Mouse (Mus musculus) heart, adult 2 months (tissue): ENCODE data around the gene Arntl2. TPM values are rescaled to one million over a fixed set of nuclear protein-coding genes. Genes with fewer than 3 reads are reported as not detected.
A peak's percentile ranks its signal among the peaks of the same experiment; 100 is the strongest.

ENCODE experiments used
- DNase-seq, 2 experiments: peaks; one replicate each; pipeline ENCODE4 v3.0.0; 2021
- H3K27ac ChIP-seq: fragments of 200-600 bp; 2 replicates; pipeline ENCODE4 v1.8.1; 2022
- H3K27me3 ChIP-seq: fragments of 200-500 bp; 2 replicates; pipeline ENCODE4 v1.6.1; 2012; ENCODE audit warnings: mild to moderate bottlenecking, low read length, inconsistent platforms, mixed read lengths; ENCODE audit not compliant: control insufficient read depth, insufficient read depth
- H3K36me3 ChIP-seq: fragments of 200-500 bp; 2 replicates; pipeline ENCODE4 v1.6.1; 2012; ENCODE audit warnings: low read length, inconsistent platforms; ENCODE audit not compliant: control insufficient read depth, insufficient read depth
- H3K4me1 ChIP-seq: fragments of 200-500 bp; 2 replicates; pipeline ENCODE4 v1.6.1; 2011; ENCODE audit warnings: low read length; ENCODE audit not compliant: control insufficient read depth, insufficient read depth
- H3K4me3 ChIP-seq: fragments of 200-600 bp; 2 replicates; pipeline ENCODE4 v1.8.1; 2022
- H3K79me2 ChIP-seq: fragments of 200-500 bp; replicated peaks from 2 replicates; pipeline ENCODE4 v1.6.1; 2012; ENCODE audit warnings: mild to moderate bottlenecking, inconsistent platforms, low read length, moderate library complexity, mixed read lengths; ENCODE audit not compliant: control insufficient read depth, insufficient read depth
- H3K9ac ChIP-seq: fragments of 200-500 bp; 2 replicates; pipeline ENCODE4 v1.6.1; 2012; ENCODE audit warnings: low read depth, mild to moderate bottlenecking, control low read depth, inconsistent platforms, low read length, mixed read lengths
- CTCF ChIP-seq: fragments of 200-600 bp; IDR thresholded peaks from 2 replicates; pipeline ENCODE4 v1.8.1; 2022; ENCODE audit warnings: antibody characterized with exemption, mild to moderate bottlenecking, moderate library complexity
- EP300 ChIP-seq: fragments of 200-500 bp; IDR thresholded peaks from 2 replicates; pipeline ENCODE4 v1.6.1; 2011; ENCODE audit warnings: low read depth, low read length, control low read depth; ENCODE audit not compliant: insufficient read depth
- POLR2A ChIP-seq: fragments of 200-500 bp; IDR thresholded peaks from 2 replicates; pipeline ENCODE4 v1.6.1; 2011; ENCODE audit warnings: mild to moderate bottlenecking, low read depth, low read length, control low read depth; ENCODE audit not compliant: insufficient read depth
- WGBS: fragments of 180-500 bp; shearing (Covaris S2); methylation state at CpG from one replicate; pipeline ENCODE4 v1.1.7; 2018; 5-methylcytosine and 5-hydroxymethylcytosine counted together
- intact Hi-C: fragments of 180-260 bp; cut with DNase I; formaldehyde crosslinking; loops from one replicate; pipeline ENCODE4 v1.15.1; 2025
- polyA plus RNA-seq: library from polyadenylated mRNA; depleted of rRNA; stranded (reverse); fragments of >200 nt; gene quantifications from 2 replicates; pipeline ENCODE4 v1.2.3, GENCODE M21; 2012
- total RNA-seq, 2 experiments: library from RNA; stranded (reverse); gene quantifications; 2 replicates each; pipeline ENCODE4 v1.2.3; 2021

The Arntl2 gene
- total and polyA plus RNA-seq, 3 experiments: 0.86 to 2.6 (median 1.5) TPM

DNA sequence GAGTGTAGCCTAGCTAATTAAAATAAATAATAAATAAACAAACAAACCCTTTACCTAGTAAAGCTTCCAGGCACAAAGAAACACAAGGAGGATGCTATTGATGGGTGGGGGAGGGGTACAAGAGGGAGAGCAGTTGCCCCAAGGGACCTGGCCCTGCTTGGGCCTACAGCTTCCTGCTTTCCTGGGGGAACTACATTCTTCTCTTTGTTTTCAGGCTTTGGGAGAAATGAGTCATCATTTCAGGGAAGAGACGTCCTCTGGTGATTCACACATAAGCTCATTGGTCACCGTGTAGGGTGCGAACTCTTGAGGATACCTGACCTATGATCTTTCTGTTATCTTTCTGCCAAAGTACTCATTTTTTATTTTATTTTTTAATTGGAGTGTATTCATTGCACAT is 2.3 kb upstream of the Arntl2 start:
- TF ChIP-seq CTCF: no peak
- TF ChIP-seq EP300: no peak
- Histone ChIP-seq H3K27me3 (no peaks in the 10 kb centered on the region), H3K79me2 (no peaks in the 10 kb centered on the region), H3K36me3 (no peaks in the 10 kb centered on the region), H3K27ac (no peak overlapping the region; the same call in 1 of the 2 replicates), H3K4me3 (no peak overlapping the region), H3K4me1 (no peaks in the 10 kb centered on the region; the same call in 1 of the 2 replicates), H3K9ac (no peak overlapping the region)
- WGBS: 35% methylated on average over 3 of the region's 3 CpGs
- peak in 1 of 2 experiments; percentile 10 for DNase-seq
- intact Hi-C loops: no loop called here

DNA sequence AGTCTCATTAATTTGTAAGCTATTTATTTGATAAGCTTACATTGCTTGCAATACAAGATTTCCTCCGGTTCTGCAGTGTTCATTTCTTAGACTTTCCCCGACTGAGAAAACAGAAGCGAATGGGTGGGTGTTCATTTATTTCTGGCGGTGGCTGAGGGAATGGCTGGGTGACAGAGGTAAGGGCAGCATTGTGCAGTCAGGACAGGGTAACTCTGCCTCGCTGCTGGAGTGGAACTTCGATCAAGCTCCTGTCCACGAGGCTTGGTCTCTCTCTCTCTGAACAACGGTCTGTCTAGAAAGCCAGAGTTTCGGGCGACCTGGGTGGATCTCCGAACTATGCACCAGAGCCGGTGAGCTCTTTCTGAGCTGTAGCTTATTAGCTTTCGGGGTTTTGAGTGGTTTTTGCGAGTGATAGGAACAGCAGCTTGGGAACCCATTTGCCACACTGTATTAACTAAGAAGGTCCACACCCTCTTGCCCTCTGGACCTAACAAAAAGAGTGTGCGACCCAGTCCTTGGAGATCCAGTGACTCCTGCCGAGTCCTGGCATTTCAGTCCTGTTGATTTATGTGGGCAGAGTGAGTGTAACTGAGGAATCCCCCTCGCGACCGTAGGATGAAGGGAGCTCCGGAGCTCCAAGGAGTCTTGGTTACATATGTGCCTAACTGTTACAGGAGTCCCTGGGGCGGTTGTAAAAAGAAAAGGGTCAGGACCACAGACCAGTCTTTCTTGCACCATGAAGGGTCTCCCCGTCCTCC is 510 bp upstream of the Arntl2 start:
- Histone ChIP-seq H3K27me3 (no peaks in the 10 kb centered on the region), H3K36me3 (no peaks in the 10 kb centered on the region), H3K79me2 (no peaks in the 10 kb centered on the region), H3K4me3 (peak overlapping the region; percentile 61), H3K27ac (peak overlapping the region; percentile 10; the same call in 1 of the 2 replicates), H3K9ac (peak overlapping the region; percentile 58), H3K4me1 (no peaks in the 10 kb centered on the region; the same call in 1 of the 2 replicates)
- DNase-seq: no peak
- TF ChIP-seq EP300: no peak
- no peak for TF ChIP-seq CTCF
- no peak for TF ChIP-seq POLR2A
- intact Hi-C loops: no loop called here
- WGBS: 10% methylated on average over 22 of the region's 22 CpGs

DNA sequence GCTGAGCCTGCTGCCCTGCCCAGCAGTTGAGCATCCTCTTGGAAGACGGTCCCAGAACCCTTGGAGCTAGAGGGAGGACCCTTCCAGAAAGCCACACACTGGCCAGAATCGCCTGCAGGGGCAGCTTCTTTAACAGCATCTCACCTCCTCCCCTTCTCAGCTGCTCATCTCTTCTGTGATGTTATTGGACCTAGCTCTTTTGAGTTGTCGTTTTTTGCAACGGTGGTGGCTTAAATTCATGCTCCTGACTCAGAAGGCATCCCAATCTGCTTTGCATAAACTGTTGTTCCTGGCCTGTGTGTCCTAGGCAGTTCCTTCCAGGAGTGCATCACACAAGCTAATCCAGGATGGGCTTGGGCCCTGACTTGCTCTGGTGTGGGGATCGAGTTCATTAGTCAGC is 1.6 kb downstream of the Arntl2 start:
- no peak for DNase-seq
- intact Hi-C loops: no loop called here
- Histone ChIP-seq H3K4me1 (no peaks in the 10 kb centered on the region; the same call in 1 of the 2 replicates), H3K4me3 (no peak overlapping the region), H3K36me3 (no peaks in the 10 kb centered on the region), H3K9ac (no peak overlapping the region), H3K27ac (no peak overlapping the region), H3K79me2 (no peaks in the 10 kb centered on the region), H3K27me3 (no peaks in the 10 kb centered on the region)
- TF ChIP-seq POLR2A: no peak
- no peak for TF ChIP-seq EP300
- no peak for TF ChIP-seq CTCF
- 69% methylated on average over 5 of the region's 5 CpGs for WGBS

- H3K4me3 ChIP-seq: no peak overlapping the region
- no peak for DNase-seq
- TF ChIP-seq EP300: no peak
- no peak for TF ChIP-seq CTCF
- TF ChIP-seq POLR2A: no peak
- H3K9ac ChIP-seq: no peak overlapping the region
- no peaks in the 10 kb centered on the region for H3K79me2 ChIP-seq
- no peaks in the 10 kb centered on the region for H3K4me1 ChIP-seq
- 85% methylated on average over 6 of the region's 6 CpGs for WGBS
- H3K27me3 ChIP-seq: no peaks in the 10 kb centered on the region
- H3K36me3 ChIP-seq: no peaks in the 10 kb centered on the region
- no peak overlapping the region for H3K27ac ChIP-seq
- intact Hi-C loops: no loop called here
Measured at GRCm38 (mm10) chr6:146809991-146810390, 14.1 kb downstream of the Arntl2 start.

GRCm38 (mm10) chr6:146813007-146813406 is 17.2 kb downstream of the Arntl2 start:
- WGBS: 86% methylated on average over 5 of the region's 5 CpGs

GRCm38 (mm10) chr6:146820177-146820965 is 24.5 kb downstream of the Arntl2 start:
- no peak for DNase-seq
- no peaks in the 10 kb centered on the region for H3K4me1 ChIP-seq
- H3K27me3 ChIP-seq: no peaks in the 10 kb centered on the region
- intact Hi-C loops: loop anchor here (5.0 kb wide), 1 partner anchor 422 kb away; no protein-coding TSS in a partner anchor
- WGBS: 84% methylated on average over 29 of the region's 29 CpGs
- H3K79me2 ChIP-seq: no peaks in the 10 kb centered on the region
- H3K9ac ChIP-seq: no peak overlapping the region
- H3K27ac ChIP-seq: no peak overlapping the region
- TF ChIP-seq EP300 (no peak), CTCF (no peak), POLR2A (no peak)
- no peaks in the 10 kb centered on the region for H3K36me3 ChIP-seq
- H3K4me3 ChIP-seq: no peak overlapping the region

More at GRCm38 (mm10) chr6:146813007-146813406, 17.2 kb downstream of the Arntl2 start:
- no peak overlapping the region for H3K27ac ChIP-seq
- no peaks in the 10 kb centered on the region for H3K27me3 ChIP-seq
- DNase-seq: no peak
- H3K4me3 ChIP-seq: no peak overlapping the region
- no peak overlapping the region for H3K9ac ChIP-seq
- no peaks in the 10 kb centered on the region for H3K4me1 ChIP-seq
- no peaks in the 10 kb centered on the region for H3K36me3 ChIP-seq
- no peaks in the 10 kb centered on the region for H3K79me2 ChIP-seq
- no peak for TF ChIP-seq CTCF
- TF ChIP-seq POLR2A: no peak
- no peak for TF ChIP-seq EP300
- intact Hi-C loops: no loop called here
